Mouse (Mus musculus): ENCODE results near the gene Pex26.

DNA sequence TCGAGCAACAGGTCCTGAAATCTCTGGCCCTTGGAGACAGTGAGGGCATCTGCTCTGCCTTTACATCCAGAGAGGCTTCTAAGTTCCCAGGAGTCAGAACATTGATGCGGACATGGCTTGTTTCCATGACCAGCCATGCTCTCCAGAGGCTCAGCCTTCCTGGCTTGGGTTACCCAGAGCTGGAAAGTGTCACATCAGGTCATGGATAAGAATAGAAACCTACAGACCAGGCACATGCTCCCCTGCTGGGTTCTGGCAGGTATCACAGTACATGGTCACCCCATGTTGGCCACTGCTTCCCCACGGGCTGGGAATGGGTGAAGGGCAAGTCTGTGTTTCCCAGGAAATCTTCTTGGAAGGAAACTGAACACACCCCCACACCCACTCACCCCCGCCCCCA lies 35.9 kb downstream of the Pex26 start:
- TF ChIP-seq FOSL1 (IDR thresholded peaks at IDR 0.05; ENCODE audit: insufficient read depth, low read length, poor library complexity, severe bottlenecking) (no peak), CTCF (IDR thresholded peaks at IDR 0.05; ENCODE audit: control insufficient read depth, insufficient read depth, insufficient read length) (no peak), USF1 (IDR thresholded peaks at IDR 0.05; ENCODE audit: low read depth) (no peak), MAX (IDR thresholded peaks at IDR 0.05) (no peak), MYOD1 (IDR thresholded peaks at IDR 0.05; ENCODE audit: control insufficient read depth, insufficient read length, low read depth) (no peak)

Measured in C2C12 (cell line).